Mouse (Mus musculus): ENCODE measurements at regions not wholly inside any gene's neighbourhood (a gene's known extent, or its start where the extent isn't known, plus 50 kb on each side); places are given as distances from the start of the nearest gene placed in this dataset.

GRCm38 (mm10) chr4:148750030-148750429, 54.2 kb upstream of the Casz1 start:
- Histone ChIP-seq H3K4me3 (ENCODE audit: low read depth, low read length) (no peak overlapping the region), H3K27me3 (ENCODE audit: insufficient read depth, low read length) (peaks cover 16% of the 10 kb centered on the region), H3K36me3 (replicated peaks) (no peaks in the 10 kb centered on the region), H3K4me1 (ENCODE audit: insufficient read depth, low read depth, low read length) (no peaks in the 10 kb centered on the region), H3K9me3 (replicated peaks) (no peaks in the 10 kb centered on the region)
- ATAC-seq (ENCODE audit: extremely low read depth, insufficient number of reproducible peaks, low FRiP score, poor library complexity, severe bottlenecking), result no peak
- TF ChIP-seq TAL1 (conservative IDR thresholded peaks at IDR 0.05; ENCODE audit: low read depth, low read length), result no peak
- no peak for TF ChIP-seq CTCF (IDR thresholded peaks at IDR 0.05; ENCODE audit: low read depth, low read length)
- no peak for TF ChIP-seq GATA1 (IDR thresholded peaks at IDR 0.05; ENCODE audit: borderline replicate concordance, low read length)
- TF ChIP-seq POLR2AphosphoS5 (IDR thresholded peaks at IDR 0.05; ENCODE audit: insufficient replicate concordance, low read depth, low read length), result no peak
- no peak for TF ChIP-seq GATA2 (IDR thresholded peaks at IDR 0.05; ENCODE audit: borderline replicate concordance, low read depth, low read length)
- DNase-seq (ENCODE audit: low spot score), result no peak

GRCm38 (mm10) chr4:148751591-148751990, 52.6 kb upstream of the Casz1 start:
- Histone ChIP-seq H3K36me3 (replicated peaks) (no peaks in the 10 kb centered on the region), H3K4me1 (ENCODE audit: insufficient read depth, low read depth, low read length) (no peaks in the 10 kb centered on the region), H3K4me3 (ENCODE audit: low read depth, low read length) (no peak overlapping the region), H3K27me3 (ENCODE audit: insufficient read depth, low read length) (peaks cover 15% of the 10 kb centered on the region), H3K9me3 (replicated peaks) (no peaks in the 10 kb centered on the region)
- ATAC-seq (ENCODE audit: extremely low read depth, insufficient number of reproducible peaks, low FRiP score, poor library complexity, severe bottlenecking), result no peak
- no peak for DNase-seq (ENCODE audit: low spot score)
- TF ChIP-seq CTCF (IDR thresholded peaks at IDR 0.05; ENCODE audit: low read depth, low read length) (no peak), POLR2AphosphoS5 (IDR thresholded peaks at IDR 0.05; ENCODE audit: insufficient replicate concordance, low read depth, low read length) (no peak), GATA1 (IDR thresholded peaks at IDR 0.05; ENCODE audit: borderline replicate concordance, low read length) (no peak), GATA2 (IDR thresholded peaks at IDR 0.05; ENCODE audit: borderline replicate concordance, low read depth, low read length) (no peak), TAL1 (conservative IDR thresholded peaks at IDR 0.05; ENCODE audit: low read depth, low read length) (no peak)

GRCm38 (mm10) chr4:148752360-148753093, 51.7 kb upstream of the Casz1 start:
- Histone ChIP-seq H3K9me3 (replicated peaks) (no peaks in the 10 kb centered on the region), H3K27me3 (ENCODE audit: insufficient read depth, low read length) (peaks cover 12% of the 10 kb centered on the region; the same call in 1 of the 2 replicates), H3K4me1 (ENCODE audit: insufficient read depth, low read depth, low read length) (no peaks in the 10 kb centered on the region), H3K36me3 (replicated peaks) (no peaks in the 10 kb centered on the region), H3K4me3 (ENCODE audit: low read depth, low read length) (no peak overlapping the region)
- no peak for TF ChIP-seq GATA1 (IDR thresholded peaks at IDR 0.05; ENCODE audit: borderline replicate concordance, low read length)
- TF ChIP-seq GATA2 (IDR thresholded peaks at IDR 0.05; ENCODE audit: borderline replicate concordance, low read depth, low read length), result no peak
- no peak for TF ChIP-seq POLR2AphosphoS5 (IDR thresholded peaks at IDR 0.05; ENCODE audit: insufficient replicate concordance, low read depth, low read length)
- no peak for TF ChIP-seq CTCF (IDR thresholded peaks at IDR 0.05; ENCODE audit: low read depth, low read length)
- TF ChIP-seq TAL1 (conservative IDR thresholded peaks at IDR 0.05; ENCODE audit: low read depth, low read length), result no peak
- DNase-seq (ENCODE audit: low spot score) (no peak), ATAC-seq (ENCODE audit: extremely low read depth, insufficient number of reproducible peaks, low FRiP score, poor library complexity, severe bottlenecking) (no peak)

GRCm38 (mm10) chr4:148753143-148753798, 51.0 kb upstream of the Casz1 start:
- H3K27me3 ChIP-seq (ENCODE audit: insufficient read depth, low read length), result peaks cover 12% of the 10 kb centered on the region; the same call in 1 of the 2 replicates
- DNase-seq (ENCODE audit: low spot score), result no peak
- H3K4me3 ChIP-seq (ENCODE audit: low read depth, low read length), result no peak overlapping the region
- TF ChIP-seq GATA2 (IDR thresholded peaks at IDR 0.05; ENCODE audit: borderline replicate concordance, low read depth, low read length) (no peak), CTCF (IDR thresholded peaks at IDR 0.05; ENCODE audit: low read depth, low read length) (no peak), POLR2AphosphoS5 (IDR thresholded peaks at IDR 0.05; ENCODE audit: insufficient replicate concordance, low read depth, low read length) (no peak), TAL1 (conservative IDR thresholded peaks at IDR 0.05; ENCODE audit: low read depth, low read length) (no peak), GATA1 (IDR thresholded peaks at IDR 0.05; ENCODE audit: borderline replicate concordance, low read length) (no peak)
- ATAC-seq (ENCODE audit: extremely low read depth, insufficient number of reproducible peaks, low FRiP score, poor library complexity, severe bottlenecking), result no peak
- no peaks in the 10 kb centered on the region for H3K36me3 ChIP-seq (replicated peaks)
- H3K9me3 ChIP-seq (replicated peaks), result no peaks in the 10 kb centered on the region
- no peaks in the 10 kb centered on the region for H3K4me1 ChIP-seq (ENCODE audit: insufficient read depth, low read depth, low read length)

- TF ChIP-seq POLR2AphosphoS5 (IDR thresholded peaks at IDR 0.05; ENCODE audit: insufficient replicate concordance, low read depth, low read length), result no peak
- no peak for TF ChIP-seq GATA2 (IDR thresholded peaks at IDR 0.05; ENCODE audit: borderline replicate concordance, low read depth, low read length)
- no peak for TF ChIP-seq CTCF (IDR thresholded peaks at IDR 0.05; ENCODE audit: low read depth, low read length)
- TF ChIP-seq TAL1 (conservative IDR thresholded peaks at IDR 0.05; ENCODE audit: low read depth, low read length), result no peak
- TF ChIP-seq GATA1 (IDR thresholded peaks at IDR 0.05; ENCODE audit: borderline replicate concordance, low read length), result no peak
- Histone ChIP-seq H3K4me3 (ENCODE audit: low read depth, low read length) (no peak overlapping the region), H3K9me3 (replicated peaks) (no peaks in the 10 kb centered on the region), H3K36me3 (replicated peaks) (no peaks in the 10 kb centered on the region), H3K4me1 (ENCODE audit: insufficient read depth, low read depth, low read length) (no peaks in the 10 kb centered on the region), H3K27me3 (ENCODE audit: insufficient read depth, low read length) (peaks cover 8% of the 10 kb centered on the region; the same call in 1 of the 2 replicates)
- no peak for DNase-seq (ENCODE audit: low spot score)
- no peak for ATAC-seq (ENCODE audit: extremely low read depth, insufficient number of reproducible peaks, low FRiP score, poor library complexity, severe bottlenecking)
These were observed 50.4 kb upstream of the Casz1 start for GRCm38 (mm10) chr4:148753849-148754248.

Data from G1E (cell line).